Mouse (Mus musculus) frontal cortex, adult (tissue): Measurements from ENCODE around the gene Olfr645.

ENCODE experiments used
- ATAC-seq: cut with Nextera tagmentation; 2 replicates; pipeline ENCODE4 v1.9.2; 2017; ENCODE audit warnings: mild to moderate bottlenecking, moderate library complexity, mixed read lengths; ENCODE audit not compliant: low TSS enrichment

The Olfr645 gene

GRCm38 (mm10) chr7:104085365-104085764 is at the start of gene Olfr645:
Gene Olfr645, minus strand, starts transcription at chr7:104085465.
- ATAC-seq = no peak

DNA sequence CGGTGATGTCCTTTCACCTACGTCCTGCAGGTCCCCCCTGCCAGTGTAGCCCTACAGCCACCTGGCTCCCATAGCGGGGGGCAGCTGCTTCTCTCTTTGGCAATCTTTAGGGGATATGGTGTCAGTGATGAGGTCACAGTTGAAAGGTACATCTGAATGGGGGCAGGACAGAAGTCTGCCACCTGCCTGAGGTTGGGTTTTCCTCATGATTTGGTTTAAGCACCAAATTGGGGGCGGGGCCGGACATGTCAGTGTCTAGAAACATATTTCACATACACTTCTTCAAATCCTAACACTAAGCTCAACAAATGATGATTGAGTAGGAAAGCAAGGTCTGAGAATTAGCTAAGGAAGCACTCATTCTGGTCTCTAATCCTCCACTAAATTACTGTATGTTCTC is 44.5 kb upstream of the Olfr645 start, which contains the start of gene Ubqln5:
Gene Ubqln5, minus strand, starts transcription at position 101 of the 400 bp plus-strand sequence.
- no peak for ATAC-seq

DNA sequence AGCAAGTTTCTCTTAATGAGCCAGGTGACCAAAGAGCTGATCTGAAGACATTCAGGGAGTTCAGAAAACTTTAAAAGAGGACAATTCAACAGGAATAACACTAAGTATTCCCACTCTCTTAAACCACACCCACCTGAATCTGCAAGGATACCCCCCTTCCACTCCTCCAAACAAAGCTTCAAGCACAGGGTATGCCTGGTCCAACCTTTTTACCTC is 19.4 kb upstream of the Olfr645 start, which contains the start of gene Olfr646:
Gene Olfr646, plus strand, starts transcription at position 117 of the 216 bp plus-strand sequence.
- no peak for ATAC-seq

DNA sequence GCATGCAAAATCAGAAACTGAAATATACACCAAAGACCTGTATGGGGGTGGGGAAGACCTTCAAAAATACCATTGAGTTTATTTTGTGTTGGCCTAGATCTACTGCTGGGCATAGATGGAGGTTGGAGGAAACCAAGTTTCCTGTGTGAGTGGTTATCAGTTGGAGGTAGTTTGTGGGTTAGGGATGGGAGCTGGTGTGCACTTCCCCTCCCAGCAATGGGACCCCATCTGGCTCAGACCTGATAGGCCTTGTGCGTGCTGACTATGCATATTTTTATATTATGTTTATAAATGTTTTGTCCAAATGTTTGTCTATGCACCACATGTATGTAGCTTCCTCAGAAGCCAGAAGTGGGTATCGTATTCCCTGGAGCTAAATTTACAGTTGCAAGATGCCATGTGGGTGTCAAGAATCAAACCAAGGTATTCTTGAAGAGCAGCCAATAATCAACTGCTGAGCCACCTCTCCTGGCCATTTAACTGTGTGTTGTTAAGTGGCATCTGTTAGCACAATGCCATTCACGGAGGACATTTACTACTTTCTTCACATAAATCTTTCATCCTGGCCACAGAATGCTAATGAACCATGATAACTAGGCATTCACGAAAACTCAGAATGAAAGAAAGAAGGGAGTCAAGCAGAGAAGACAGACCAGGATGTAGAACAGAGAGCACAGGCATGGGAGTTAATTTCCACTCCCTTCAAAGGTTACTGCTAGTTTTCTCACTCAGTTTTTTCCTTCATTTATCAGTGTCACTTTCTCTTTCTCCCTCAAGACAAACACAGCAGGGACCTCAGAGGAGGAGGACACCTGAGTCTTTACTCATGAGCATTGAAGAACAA is 18.9 kb upstream of the Olfr645 start:
- ATAC-seq = no peak

GRCm38 (mm10) chr7:104071769-104072168 is 13.5 kb downstream of the Olfr645 start, which contains the start of gene Olfr644:
Gene Olfr644, minus strand, starts transcription at chr7:104071869.
- ATAC-seq = no peak

DNA sequence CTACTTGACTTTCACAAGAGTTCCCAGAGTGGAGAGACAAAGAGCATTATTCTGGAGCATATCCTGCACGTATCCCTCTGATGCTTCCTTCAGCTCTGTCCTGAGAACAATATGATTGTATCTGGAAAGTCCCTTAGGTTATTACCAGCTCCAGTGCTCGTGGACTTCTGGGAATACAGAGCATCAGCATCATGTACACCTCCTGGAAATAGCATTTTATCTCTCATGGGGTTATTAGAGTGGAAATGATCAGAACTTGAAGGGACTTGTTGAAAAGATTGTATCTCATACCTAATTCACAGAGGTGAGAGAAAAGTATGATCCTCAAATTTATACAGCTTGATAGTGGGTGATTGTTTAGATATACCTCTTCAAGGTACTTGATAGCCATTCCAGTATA is 23.9 kb downstream of the Olfr645 start, which contains the start of gene 4930516K23Rik:
Gene 4930516K23Rik, minus strand, starts transcription at position 101 of the 400 bp plus-strand sequence.
- no peak for ATAC-seq

DNA sequence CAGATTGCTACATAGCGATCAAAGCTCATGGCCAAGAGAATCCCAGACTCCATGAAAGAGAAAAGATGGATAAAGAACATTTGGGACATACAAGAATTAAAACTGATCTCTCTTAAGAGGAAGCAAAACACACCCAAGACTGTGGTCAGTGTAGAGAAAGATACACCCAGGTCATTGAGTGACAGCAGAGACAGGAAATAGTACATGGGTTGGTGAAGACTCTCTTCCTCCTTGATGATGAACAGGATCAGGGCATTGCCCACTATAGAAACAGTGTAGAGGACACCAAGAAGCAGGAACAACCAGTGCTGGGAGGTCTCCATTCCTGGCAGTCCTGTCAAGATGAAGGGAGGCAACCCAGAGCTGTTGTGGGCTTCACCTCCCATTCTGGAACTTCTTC is 26.1 kb downstream of the Olfr645 start:
- ATAC-seq = no peak

- no peak for ATAC-seq
Measured at GRCm38 (mm10) chr7:104052566-104052965, 32.7 kb downstream of the Olfr645 start, which contains the start of gene Olfr642. Gene Olfr642, minus strand, starts transcription at chr7:104052666.

- ATAC-seq = no peak
Measured at GRCm38 (mm10) chr7:104050745-104051144, 34.5 kb downstream of the Olfr645 start.

DNA sequence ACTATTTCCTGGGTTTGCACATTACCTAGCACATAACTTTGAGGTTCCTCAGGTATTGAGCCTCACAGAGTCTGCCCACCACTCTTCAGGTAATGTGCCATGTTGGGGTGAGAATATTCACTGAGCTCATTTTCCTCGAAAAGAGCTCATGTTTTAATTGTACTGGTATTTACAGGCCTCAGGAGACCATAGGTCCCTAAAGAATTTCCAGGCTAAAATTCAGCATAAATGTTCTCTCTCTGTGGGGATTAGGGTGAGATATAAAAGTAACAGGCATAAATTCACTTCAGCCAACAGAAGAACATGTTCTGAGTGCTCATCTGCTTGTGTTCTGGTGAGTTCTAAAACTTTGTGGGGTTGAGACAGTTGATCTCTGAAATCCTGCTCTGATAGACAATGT is 50.1 kb downstream of the Olfr645 start, which contains the start of gene Olfr641:
Gene Olfr641, plus strand, starts transcription at position 301 of the 400 bp plus-strand sequence.
- ATAC-seq = no peak
